Mouse (Mus musculus): ENCODE results near the gene Metap1.
A peak's percentile ranks its signal among the peaks of the same experiment; 100 is the strongest.
"Not testable (repeated sequence)": the region's sequence is repeated elsewhere in the genome, so short reads cannot be mapped to it uniquely, and the experiment has no call there.

The Metap1 gene

DNA sequence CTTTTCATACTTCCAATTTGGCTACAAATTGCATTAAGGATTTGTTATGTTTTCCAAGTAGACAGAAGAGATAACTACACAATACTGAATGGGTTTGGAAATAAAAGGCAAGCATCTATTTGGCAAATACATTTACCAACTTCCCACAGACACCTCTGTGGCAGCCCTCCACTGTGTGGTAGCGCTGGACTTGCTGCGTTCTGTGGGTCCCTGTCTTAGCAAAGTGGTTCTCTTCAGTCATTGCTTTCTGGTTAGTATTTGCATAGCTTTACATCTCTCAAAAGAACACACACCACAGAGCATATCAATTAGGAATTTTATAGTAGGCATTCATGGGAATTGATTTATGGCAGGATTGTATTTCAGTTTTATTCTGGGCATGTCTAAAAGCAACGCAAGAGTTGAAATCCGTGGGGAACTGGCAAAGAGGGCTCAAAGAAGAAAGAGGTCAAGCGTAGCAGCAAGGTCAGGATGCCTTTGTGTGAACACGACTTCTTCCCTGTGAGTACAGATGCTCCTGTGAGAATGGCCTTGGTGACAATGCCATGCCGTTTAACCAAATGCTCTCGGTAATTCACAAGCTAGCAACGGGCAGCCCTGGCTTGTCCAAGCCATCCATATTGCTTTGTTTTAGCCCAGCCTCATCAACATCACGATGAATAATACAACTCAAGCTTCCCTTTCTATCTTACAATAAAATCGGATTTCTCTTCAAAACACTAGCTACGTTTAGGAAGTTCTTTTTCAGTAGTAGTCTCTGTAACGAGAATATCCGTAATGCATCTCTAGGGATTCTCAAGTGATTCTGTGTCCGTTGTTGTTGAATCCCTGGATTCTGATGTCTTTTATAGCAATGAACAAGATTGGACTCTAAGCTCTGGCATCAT lies 10.8 kb upstream of the Metap1 start:
- no peak for DNase-seq (ENCODE audit: low spot score)

DNA sequence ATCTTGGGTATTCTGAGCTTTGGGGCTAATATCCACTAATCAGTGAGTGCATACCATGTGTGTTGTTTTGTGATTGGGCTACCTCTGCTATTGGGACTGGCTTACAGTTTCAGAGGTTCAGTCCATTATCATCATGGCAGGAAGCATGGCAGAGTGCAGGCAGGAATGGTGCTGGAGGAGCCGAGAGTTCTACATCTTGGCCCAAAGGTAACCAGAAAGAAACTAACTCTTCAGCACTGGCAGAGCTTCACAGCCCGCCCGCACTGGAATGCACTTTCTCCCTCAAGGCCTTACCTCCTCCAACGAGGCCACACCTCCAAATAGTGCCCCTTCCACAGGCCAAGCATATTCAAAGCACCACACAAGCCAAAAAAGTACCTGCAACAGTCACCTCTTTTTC lies 9.4 kb upstream of the Metap1 start:
- DNase-seq (ENCODE audit: low spot score): no peak

DNA sequence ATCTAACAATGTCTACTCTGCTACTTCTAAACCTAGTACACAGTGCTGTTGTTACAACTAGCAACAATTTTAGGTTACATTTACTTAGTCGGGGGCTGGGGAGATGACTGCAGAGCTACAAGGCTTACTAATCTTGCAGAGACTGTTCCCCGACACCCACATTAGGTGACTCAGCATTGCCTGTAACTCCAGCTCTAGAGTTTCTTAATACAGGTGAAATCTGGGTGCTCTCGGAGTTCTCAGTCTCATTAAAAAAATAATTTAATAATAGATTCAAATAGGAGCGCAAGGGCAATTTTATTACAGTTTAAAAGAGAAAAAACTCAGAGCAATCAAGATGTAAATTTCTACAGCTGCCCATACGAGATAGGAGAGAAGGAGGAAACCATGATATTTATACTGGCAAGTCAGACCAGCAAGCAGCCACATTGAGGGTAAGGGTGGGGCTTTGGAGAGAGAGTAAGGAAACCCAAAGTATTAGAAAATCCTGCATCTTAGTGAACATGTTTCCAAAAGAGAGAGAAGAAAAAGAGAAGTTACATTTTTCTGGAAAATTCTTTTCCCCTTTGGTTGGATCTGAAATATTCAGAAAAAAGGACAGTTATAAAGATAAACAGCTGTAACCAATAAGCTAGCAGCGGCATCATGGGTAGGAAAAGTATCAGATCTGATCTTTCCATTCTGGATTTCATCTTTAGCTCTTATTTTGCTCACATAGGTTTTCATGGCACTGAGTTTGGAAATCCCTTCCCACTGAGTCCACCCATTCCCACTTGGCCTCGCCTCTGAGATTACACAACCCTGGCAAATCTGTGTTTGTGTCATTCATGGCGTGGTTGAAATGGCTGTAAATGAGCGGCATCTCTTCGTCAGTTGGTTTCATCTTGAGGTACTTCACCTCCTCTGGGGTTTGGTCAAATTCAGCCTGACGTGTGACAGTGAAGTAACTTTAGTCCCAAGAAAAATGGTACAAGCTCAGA lies 6.1 kb upstream of the Metap1 start:
- no peak for DNase-seq (ENCODE audit: low spot score)

DNA sequence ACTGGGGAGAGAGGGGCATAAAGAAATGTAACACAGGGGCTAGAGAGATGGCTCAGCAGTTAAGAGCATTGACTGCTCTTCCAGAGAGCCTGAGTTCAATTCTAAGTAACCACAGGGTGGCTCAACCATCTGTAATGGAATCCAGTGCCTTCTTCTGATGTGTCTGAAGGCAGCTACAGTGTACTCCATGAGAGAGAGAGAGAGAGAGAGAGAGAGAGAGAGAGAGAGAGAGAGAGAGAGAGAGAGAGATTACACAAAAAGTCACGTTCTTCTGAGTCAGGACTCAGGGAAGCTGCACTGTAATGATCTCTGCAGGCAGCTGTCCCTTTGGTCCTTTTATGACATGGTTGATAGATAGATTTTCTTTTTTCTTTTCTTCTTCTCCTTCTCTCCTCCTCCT lies 5.2 kb upstream of the Metap1 start:
- no peak for DNase-seq (ENCODE audit: low spot score)

DNA sequence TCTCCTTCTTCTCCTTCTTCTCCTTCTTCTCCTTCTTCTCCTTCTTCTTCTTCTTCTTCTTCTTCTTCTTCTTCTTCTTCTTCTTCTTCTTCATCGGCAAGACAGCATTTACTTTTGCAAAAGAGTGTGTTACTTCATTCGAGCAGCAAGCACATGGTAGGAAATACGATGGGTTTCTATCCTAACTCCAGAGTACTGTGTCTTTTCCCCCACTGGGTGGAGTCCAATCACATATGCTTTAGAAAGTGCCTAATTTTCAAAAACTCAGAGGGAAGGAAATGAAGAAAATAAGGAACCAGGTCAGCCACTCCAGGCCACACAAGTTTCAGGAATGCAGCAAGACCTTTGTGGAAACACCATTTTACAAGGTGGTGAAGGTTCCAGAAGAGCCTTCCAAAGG lies 4.4 kb upstream of the Metap1 start:
- DNase-seq (ENCODE audit: low spot score): no peak

DNA sequence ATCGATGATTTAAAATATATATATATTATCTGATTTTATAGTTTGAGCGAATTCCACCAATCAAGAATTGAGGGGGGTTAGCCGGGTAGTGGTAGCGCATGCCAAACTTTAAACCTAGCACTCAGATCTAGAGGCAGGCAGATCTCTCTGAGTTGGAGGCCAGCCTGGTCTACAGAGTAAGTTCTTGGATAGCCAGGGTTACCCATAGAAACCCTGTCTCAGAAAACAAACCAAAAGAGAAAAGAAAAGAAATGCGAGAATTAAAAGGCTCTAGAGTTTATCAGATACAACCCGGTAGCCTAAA lies 671 bp upstream of the Metap1 start:
- no peak for DNase-seq (ENCODE audit: low spot score)

DNA sequence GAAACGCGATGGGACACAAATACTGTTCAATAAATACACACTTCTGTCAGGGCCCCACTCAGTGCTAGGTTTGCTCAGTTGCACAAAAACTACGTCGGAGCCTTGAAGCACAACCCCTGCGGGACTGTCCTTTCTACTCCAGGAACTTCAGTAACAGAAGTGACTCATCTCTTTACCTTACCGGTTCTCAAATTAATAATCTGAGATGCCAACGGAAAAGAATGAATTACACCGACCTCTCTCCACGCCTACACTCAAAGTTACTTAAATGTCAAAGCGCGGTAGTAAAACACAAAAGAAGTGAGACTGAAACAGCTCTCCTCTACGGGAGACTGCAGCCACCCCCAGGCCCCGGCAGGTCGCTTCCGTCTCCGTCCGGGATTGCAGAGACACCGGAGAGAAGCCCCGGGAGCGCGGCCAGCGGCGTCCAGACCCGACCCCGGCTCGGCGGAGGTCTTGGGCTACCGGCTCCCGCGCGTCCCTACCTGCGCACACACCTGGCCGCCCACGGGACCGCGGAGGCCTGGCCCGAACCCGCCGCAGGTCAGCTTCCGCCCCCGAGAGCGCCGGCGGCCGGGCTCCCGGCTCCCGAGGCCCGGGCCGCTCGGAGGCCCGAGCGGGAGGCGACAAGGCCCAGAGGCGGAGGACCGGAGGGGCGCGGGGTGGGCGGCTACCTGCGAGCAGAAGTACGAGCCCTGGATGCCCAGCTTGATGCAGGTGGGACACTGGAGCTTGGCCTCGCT lies 560 bp downstream of the Metap1 start:
- DNase-seq (ENCODE audit: low spot score): peak; percentile 71

DNA sequence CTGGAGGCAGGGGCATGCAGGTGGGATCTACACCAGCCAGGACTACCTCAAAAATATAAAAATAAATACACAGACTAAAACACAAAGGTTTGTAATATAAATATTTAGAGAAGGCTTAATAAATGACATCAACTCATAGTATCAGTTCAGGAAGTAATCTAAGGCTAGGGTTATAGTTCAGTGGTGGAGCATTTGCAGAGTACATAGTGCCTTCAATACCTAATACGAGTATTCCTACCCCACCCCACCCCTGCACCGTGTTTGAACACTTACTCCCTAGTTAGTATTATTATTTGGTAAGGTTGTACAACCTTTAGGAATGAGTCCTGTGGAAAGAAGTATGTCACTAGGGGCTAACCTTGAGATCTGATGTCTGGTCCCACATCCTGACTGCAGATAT lies 6.1 kb downstream of the Metap1 start:
- DNase-seq (ENCODE audit: low spot score): no peak

DNA sequence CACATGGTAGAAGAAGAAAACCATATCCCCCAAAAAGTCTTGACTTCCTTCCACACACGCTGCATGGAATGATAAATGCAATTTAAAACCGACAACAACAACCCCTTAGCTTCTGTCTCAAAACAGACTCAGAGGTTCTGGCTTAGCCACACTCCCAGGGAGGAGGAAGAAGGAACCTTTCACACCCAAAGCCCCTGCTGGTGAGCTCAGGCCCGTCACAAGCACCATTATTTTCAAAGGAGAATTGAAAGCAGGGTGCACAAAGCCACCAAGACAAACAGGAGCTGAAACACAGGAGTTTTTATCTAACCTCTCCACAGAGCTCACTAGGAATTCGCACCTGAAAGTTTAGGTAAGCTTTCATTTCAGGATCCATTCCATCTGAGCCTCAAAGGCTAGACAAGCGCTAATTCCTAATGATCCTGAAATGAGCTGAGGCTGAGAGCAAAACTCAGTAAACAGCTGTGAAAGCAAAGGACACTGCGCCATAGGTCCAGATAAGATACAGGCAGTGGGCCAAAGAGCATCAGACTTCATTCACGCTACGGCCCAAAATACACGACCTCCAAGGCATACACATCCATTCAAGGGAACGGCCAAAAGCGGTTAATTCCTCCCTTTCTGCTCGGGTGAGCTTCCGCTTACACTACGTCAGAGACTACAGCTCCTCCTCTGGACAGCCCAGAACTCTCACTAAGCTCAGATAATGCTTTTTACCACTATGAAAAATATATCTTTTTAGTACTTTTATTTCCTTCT lies 7.6 kb downstream of the Metap1 start:
- DNase-seq (ENCODE audit: low spot score): no peak

DNA sequence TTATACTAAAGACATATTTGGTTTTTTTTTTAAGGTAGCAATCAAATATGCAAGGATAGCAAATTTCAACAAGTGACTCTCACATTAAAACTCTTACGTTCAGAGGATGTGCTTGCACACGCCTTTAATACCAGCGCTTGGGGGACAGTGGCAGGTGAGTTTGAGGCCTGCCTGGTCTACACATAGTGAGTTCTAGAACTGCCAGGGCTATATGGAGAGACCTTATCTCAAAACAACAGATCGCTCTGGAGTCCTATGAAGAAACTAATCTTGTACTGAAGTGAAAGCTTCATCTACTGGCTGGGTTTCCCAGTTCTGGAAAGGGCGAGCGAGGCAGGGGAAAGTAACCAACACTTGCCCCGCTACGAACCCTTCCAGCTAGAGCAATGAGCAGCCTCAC lies 9.8 kb downstream of the Metap1 start:
- DNase-seq (ENCODE audit: low spot score): no peak

DNA sequence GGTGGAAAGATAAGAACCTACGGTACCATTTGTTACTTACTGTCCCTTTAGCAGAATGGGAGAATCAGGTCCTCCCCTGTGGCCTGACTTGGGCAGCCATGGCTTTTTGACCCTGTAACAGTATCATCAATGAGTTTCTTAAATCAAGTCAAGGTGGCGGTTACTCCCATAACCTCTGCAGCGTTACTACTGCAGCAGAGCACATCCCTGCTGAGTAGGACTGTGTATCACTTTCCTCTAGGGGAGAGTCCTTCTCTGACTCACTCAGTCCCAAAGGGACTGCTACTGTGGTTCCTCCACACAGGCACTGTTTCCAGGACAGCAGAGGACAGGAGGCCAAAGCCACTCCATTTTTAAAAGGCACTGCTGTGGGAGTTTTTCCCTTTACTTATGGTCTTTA lies 18.2 kb downstream of the Metap1 start:
- no peak for DNase-seq (ENCODE audit: low spot score)

DNA sequence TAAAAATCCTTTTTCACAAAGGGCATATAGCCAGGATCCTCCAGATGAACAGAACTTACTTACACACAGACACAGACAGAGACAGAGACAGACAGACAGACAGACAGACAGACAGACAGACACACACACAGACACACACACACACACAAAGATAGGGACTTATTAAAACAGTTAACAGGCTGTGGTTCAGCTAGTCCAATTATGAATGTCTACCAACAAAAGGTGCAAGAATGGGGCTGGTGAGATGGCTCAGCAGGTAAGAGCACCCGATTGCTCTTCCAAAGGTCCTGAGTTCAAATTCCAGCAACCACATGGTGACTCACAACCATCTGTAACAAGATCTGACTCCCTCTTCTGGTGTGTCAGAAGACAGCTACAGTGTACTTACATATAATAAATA lies 22.7 kb downstream of the Metap1 start:
- DNase-seq (ENCODE audit: low spot score): not testable (repeated sequence)

DNA sequence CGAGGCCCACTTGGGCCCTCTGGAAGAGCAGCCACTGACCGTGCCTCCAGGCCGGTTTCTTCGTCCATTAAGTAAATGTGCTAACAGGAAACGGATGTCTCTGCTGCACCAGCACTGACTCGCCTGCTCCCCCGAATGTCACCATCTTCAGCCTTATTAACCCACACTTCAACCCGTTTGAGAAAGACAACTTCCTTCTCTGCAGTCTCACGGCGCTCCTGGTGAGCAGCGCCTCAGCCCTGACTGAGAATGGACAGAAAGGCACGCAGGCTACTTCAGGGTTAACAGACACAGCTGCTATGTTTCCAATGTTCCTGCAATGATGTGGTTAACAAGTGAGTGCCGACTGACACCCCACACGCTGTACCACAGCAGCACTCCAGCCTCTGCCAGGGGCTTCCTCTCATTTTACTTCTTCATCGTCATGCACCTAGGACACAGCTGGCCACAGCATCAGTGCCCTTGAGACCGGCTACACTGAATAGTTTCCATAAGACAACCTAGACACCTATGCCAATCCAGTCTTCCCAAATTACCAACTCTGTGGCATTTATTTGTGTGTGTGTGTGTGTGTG lies 24.7 kb downstream of the Metap1 start:
- DNase-seq (ENCODE audit: low spot score): no peak

DNA sequence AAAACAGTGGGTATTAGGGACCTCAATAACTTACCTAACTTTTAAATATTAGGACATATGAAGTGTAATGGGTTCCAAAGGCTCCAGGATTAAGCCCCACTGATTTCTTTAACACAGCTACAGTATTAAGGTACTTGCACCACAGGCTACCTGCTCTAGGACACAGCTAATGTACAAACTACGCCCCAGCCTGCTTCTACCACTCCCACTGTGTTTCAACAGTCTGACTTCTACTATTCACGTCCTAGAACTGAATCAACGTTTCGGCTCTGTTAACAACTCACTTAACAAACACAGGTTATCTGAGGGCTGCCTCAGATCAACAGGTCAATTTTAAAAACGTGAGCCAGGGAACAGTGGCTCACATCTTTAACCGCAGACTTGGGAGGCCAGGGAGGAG lies 25.5 kb downstream of the Metap1 start:
- DNase-seq (ENCODE audit: low spot score): no peak

DNA sequence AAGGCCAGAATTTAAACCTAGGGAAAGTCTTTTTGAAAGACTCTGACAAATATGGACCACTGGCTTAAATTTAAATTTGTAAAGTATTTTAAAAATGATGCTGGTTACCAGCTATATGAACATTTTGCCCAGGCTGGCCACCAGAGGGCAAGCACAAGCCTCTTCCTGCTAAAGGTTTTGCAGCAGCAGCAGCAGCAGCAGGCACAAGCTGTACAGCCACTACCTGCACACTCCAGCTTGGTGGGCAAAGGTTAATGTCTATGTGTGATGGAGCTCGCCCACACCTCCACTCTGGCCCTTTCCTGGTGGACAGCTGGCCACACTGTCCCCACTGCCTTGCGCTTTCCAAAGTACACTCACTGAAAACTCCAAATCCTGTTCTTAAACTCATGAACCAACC lies 26.2 kb downstream of the Metap1 start:
- DNase-seq (ENCODE audit: low spot score): no peak

DNA sequence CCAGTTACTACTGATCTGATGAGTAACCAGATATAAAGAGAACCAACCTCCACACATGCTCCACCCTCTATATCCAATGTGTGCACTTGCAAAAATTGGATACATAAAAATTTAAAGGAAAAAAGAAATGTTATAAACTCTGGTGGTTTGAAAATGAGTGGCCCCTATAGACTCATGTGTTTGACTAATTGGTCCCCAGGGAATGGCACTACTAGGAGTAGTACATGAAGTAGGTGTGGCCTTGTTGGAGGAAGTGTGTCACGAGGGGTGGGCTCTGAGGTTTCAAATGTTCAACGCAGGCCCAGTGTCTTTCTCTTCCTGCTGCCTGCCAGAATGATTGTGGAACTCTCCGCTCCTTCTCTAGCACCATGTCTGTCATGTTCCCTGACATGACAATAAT lies 27.5 kb downstream of the Metap1 start:
- DNase-seq (ENCODE audit: low spot score): no peak

DNA sequence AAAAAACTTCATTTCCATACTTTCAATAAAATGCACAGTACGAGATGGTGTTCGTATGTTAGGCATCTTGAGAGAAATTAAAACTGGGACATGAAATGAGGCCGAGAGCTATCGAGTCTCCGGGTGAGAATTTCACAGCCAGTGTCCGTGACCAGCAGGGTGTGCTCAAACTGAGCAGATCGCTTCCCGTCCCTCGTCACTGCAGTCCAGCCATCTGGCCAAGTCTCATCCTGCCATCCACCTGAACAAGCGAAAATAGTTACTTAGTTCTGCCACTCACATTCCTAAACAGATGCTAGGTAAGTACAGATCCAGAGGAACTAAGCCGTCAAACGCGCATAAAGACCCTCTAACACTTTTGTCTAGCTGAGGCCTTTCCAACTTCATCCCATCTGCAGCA lies 29.1 kb downstream of the Metap1 start:
- no peak for DNase-seq (ENCODE audit: low spot score)

DNA sequence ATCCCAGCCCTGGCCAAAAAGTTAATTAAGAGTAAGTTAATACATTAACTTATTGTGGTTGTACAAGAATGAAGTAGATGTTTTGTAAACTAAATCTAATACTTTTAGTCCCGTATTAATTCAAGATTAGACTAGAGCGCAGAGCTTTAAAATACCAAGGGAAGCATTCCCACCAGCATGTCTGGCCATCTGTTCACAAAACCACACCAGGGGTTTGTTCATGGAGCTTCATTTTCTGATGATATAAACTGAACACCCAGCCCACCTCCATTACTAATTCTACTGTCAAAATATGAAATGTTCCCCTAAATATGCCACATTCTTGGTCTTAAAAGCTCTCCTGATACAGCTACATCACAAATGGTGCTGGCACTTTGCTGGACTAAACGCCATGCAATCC lies 30.9 kb downstream of the Metap1 start:
- DNase-seq (ENCODE audit: low spot score): no peak

DNA sequence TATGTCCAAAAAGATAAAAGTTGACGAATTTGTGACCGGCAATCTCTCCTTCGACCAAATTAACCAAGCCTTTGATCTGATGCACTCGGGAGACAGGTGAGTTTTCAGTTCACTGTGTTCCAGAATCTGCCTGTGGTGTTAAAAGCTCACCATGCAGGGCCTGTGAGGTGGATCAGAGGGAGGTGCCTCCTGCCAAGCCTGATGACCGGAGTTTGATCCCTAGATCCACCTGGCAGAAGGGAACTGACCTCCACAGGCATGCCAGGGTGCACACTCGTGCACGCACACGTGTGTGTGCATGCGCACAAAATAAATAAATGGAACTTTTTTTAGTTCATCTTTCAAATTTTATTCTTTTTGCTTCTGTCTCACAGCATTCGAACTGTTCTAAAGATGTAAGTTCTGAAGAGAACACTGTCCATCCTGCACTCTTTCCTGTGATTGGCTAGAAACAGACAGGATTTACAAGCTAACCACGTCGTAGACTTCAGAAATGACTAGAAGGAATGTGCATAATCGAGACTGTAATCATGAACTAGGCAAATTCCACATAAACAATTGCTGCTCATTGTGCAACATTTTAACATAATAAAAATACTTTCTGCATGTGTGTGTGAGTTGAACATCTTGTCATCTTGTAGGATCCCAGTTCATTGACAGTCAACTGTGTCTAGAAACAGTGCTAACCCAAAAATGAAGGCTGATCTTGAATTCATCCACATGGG lies 34.4 kb downstream of the Metap1 start:
- DNase-seq (ENCODE audit: low spot score): no peak

DNA sequence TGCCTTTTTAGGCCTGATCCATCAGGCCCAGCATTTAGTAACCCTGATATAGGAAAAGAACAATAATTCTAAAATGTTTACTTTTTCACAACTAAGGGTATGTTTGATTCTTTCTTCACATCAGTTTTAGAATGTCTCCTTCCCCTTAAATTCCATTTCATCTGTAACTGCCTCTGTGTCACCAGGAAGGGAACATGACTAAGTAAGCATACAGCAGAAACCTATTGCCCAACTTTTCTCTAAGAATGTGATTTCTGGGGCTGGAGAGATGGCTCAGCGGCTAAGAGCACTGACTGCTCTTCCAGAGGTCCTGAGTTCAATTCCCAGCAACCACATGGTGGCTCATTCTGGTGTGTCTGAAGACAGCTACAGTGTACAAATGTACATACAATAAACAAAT lies 35.1 kb downstream of the Metap1 start:
- DNase-seq (ENCODE audit: low spot score): no peak

DNA sequence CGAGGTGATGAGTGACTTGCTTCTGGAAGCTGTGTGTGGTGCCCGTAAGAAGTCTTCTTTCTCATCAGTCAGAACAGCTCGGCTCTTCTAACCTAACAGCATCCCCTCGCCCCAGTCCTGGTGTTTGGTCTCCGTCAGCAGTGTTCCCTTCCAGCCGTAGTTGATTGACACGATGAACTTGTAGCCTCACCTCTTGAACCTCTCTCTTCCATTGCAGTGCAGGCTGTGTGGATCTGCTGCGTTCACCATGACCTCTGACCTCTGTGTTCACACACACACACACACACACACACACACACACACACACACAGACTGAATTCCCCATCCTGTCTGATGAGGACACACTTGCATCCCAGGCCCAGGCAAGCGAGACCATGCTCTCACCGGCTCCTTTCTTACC lies 37.1 kb downstream of the Metap1 start:
- no peak for DNase-seq (ENCODE audit: low spot score)
